Mouse (Mus musculus): ENCODE data around the gene Hesx1. TPM values are rescaled to one million over a fixed set of nuclear protein-coding genes. Genes with fewer than 3 reads are reported as not detected.

Gene Hesx1
- polyA plus RNA-seq, 1 experiment from 2014 or later, result 0.21 TPM

DNA sequence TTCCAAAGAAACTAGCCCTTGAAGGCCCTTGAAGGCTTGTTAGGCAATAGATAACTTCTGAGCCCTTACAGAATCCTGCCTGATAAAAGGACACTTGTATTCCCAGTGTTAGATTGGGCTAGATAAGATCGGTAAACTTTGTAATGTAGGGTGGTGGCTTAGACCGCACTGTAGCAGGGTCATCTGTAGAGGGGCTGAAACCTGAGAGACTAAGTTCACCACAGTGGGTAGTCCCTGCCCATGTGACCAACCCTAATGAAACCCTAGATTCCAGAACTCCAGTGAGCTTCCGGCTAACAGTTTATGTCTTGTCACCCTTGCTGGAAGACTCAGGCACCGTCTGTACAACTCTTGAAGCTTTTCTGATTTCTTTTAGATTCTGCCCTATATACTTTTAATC is 19.4 kb downstream of the Hesx1 start:
- no peak overlapping the region for H3K27ac ChIP-seq
- H3K9me3 ChIP-seq, result no peaks in the 10 kb centered on the region
- H3K36me3 ChIP-seq, result no peaks in the 10 kb centered on the region
- no peak for ATAC-seq (ENCODE audit: insufficient number of reproducible peaks, insufficient read depth, low FRiP score, low TSS enrichment, low read depth)
- H3K4me2 ChIP-seq, result no peak overlapping the region
- H3K4me1 ChIP-seq, result no peaks in the 10 kb centered on the region
- no peaks in the 10 kb centered on the region for H3K27me3 ChIP-seq
- WGBS, result 38% methylated on average over 4 of the region's 4 CpGs
- H3K9ac ChIP-seq, result no peak overlapping the region
- no peak overlapping the region for H3K4me3 ChIP-seq

DNA sequence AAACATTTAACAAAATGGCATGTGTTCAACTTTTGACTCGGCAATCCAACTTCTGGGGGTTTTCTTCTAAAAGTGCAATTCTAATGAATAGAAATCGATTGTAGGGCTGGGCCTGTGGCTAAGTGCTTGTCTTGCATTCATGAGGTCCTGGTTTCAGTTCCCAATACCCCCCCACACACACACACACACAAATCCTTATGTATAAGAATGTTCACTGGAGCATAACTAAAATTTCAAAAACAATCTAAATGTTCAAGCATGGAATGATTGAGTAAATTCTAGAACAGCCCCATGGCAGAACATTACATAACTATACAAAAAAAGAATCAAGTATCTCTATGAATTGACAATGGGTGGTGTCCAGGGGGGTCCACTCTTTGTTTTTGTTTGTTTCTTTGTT is 23.7 kb downstream of the Hesx1 start:
- Histone ChIP-seq H3K27ac (no peak overlapping the region), H3K36me3 (no peaks in the 10 kb centered on the region), H3K4me3 (no peak overlapping the region), H3K27me3 (no peaks in the 10 kb centered on the region), H3K9me3 (no peaks in the 10 kb centered on the region), H3K4me1 (no peaks in the 10 kb centered on the region), H3K4me2 (no peak overlapping the region), H3K9ac (no peak overlapping the region)
- no peak for ATAC-seq (ENCODE audit: insufficient number of reproducible peaks, insufficient read depth, low FRiP score, low TSS enrichment, low read depth)
- 91% methylated on average over 2 of the region's 2 CpGs for WGBS

DNA sequence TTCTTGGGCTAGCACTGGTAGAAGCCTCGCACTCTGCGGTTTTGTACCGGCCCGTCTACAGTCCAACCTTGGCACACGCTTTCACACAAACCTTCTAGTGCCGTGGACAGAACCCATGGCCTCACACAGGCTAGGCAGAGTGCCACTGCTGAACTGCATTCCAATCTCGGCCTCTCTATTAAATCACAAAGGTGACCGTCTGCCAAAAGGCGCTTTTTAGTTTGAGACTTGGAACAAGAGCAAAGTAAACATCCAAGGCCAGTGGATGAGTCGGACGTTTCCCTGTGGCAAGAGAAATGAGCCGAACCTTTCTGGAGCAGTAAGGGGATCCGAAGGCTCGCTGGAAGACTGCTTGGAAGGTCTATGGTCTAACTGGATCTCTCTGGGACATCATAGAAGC is 25.6 kb downstream of the Hesx1 start:
- no peaks in the 10 kb centered on the region for H3K27me3 ChIP-seq
- H3K27ac ChIP-seq, result no peak overlapping the region
- no peaks in the 10 kb centered on the region for H3K4me1 ChIP-seq
- no peak for ATAC-seq (ENCODE audit: insufficient number of reproducible peaks, insufficient read depth, low FRiP score, low TSS enrichment, low read depth)
- no peaks in the 10 kb centered on the region for H3K36me3 ChIP-seq
- no peak overlapping the region for H3K4me2 ChIP-seq
- H3K9me3 ChIP-seq, result no peaks in the 10 kb centered on the region
- no peak overlapping the region for H3K4me3 ChIP-seq
- WGBS, result 84% methylated on average over 14 of the region's 14 CpGs
- H3K9ac ChIP-seq, result no peak overlapping the region

DNA sequence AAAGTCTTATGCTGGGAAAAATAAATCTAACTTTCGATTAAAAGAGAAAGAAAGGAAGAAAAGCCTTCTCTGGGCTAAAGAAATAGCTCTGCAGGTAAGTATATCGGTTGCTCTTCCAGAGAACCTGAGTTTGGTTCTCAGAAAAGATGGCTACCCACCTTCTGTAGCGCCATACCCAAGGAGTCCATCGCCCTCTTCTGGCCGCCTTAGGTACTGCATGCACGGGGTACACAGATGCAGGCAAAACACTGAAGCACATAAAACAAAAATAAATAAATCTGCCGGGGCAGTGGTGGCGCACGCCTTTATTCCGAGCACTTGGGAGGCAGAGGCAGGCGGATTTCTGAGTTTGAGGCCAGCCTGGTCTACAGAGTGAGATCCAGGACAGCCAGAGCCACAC is 28.7 kb downstream of the Hesx1 start:
- Histone ChIP-seq H3K36me3 (no peaks in the 10 kb centered on the region), H3K9me3 (no peaks in the 10 kb centered on the region), H3K4me1 (no peaks in the 10 kb centered on the region), H3K27me3 (no peaks in the 10 kb centered on the region), H3K4me2 (no peak overlapping the region), H3K9ac (no peak overlapping the region), H3K4me3 (no peak overlapping the region), H3K27ac (no peak overlapping the region)
- 43% methylated on average over 11 of the region's 11 CpGs for WGBS
- ATAC-seq (ENCODE audit: insufficient number of reproducible peaks, insufficient read depth, low FRiP score, low TSS enrichment, low read depth), result no peak

DNA sequence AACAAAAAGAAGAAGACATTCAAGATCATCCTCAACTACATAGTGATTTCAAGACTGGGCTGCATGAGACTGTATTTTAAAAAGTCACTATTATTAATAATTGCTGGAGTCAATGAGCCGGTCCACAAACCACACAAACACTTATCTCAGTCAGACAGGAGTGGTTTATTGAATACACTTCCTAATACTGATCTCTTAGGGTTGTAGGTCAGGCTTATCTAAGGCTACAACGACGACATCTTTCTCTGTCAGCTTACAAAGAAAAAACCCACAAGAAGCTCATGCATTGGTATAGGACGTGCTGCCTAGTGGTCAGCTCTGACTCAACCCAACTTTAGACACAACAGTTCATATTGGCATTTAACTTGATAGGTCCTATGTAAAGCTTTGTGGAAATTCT is 30.4 kb downstream of the Hesx1 start:
- Histone ChIP-seq H3K9me3 (no peaks in the 10 kb centered on the region), H3K9ac (no peak overlapping the region), H3K36me3 (no peaks in the 10 kb centered on the region), H3K4me3 (no peak overlapping the region), H3K4me2 (no peak overlapping the region), H3K27me3 (no peaks in the 10 kb centered on the region), H3K27ac (no peak overlapping the region), H3K4me1 (no peaks in the 10 kb centered on the region)
- 88% methylated on average over 4 of the region's 4 CpGs for WGBS
- no peak for ATAC-seq (ENCODE audit: insufficient number of reproducible peaks, insufficient read depth, low FRiP score, low TSS enrichment, low read depth)

DNA sequence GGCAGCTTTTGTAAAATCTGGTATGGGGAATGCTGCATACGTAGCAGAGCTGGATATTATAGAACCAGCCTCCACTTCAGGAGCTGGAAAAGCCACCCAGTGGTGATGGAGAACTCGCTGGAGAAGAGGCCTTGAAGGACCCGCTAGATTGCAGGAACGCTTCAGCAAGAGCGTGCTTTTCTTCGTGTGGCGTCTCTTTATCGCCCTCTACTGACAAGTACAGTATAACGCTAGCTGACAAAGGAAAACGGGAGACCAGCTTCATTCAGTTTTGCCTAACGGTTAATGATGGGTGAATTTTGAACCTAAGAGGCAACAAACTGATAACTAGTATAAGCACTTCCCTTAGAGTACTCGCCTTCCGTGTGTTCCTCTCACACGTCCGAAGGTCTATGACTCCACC is 35.6 kb downstream of the Hesx1 start:
- peak; percentile 52; the same call in 1 of the 2 replicates for ATAC-seq (ENCODE audit: insufficient number of reproducible peaks, insufficient read depth, low FRiP score, low TSS enrichment, low read depth)

DNA sequence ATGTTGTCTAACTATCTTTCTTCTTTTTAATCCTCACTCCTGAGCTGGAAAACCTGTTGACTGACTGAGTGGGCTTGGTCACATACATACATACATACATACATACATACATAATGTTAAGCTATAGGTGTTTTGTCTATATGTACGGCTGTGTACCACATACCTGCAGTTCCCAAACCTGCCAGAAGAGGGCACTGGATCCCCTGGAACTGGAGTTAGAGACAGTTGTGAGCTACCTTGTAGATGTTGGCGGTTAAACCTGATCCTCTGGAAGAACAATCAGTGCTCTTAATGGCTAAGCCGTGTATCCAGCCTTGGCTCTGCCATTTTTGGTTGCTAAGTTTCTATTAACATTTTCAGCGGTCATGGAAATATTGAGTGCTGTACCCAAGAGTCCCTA is 36.9 kb downstream of the Hesx1 start:
- no peak overlapping the region for H3K9ac ChIP-seq
- no peaks in the 10 kb centered on the region for H3K36me3 ChIP-seq
- no peaks in the 10 kb centered on the region for H3K27me3 ChIP-seq
- H3K27ac ChIP-seq, result no peak overlapping the region
- H3K4me1 ChIP-seq, result no peaks in the 10 kb centered on the region
- H3K4me2 ChIP-seq, result no peak overlapping the region
- ATAC-seq (ENCODE audit: insufficient number of reproducible peaks, insufficient read depth, low FRiP score, low TSS enrichment, low read depth), result no peak; the same call in 1 of the 2 replicates
- no peaks in the 10 kb centered on the region for H3K9me3 ChIP-seq
- H3K4me3 ChIP-seq, result no peak overlapping the region
- 13% methylated on average over 4 of the region's 4 CpGs for WGBS

More for the DNA sequence above, 35.6 kb downstream of the Hesx1 start:
- Histone ChIP-seq H3K4me2 (no peak overlapping the region), H3K4me3 (no peak overlapping the region), H3K9ac (no peak overlapping the region), H3K4me1 (no peaks in the 10 kb centered on the region), H3K9me3 (no peaks in the 10 kb centered on the region), H3K36me3 (no peaks in the 10 kb centered on the region), H3K27me3 (no peaks in the 10 kb centered on the region), H3K27ac (no peak overlapping the region)
- WGBS, result 2% methylated on average over 15 of the region's 15 CpGs

DNA sequence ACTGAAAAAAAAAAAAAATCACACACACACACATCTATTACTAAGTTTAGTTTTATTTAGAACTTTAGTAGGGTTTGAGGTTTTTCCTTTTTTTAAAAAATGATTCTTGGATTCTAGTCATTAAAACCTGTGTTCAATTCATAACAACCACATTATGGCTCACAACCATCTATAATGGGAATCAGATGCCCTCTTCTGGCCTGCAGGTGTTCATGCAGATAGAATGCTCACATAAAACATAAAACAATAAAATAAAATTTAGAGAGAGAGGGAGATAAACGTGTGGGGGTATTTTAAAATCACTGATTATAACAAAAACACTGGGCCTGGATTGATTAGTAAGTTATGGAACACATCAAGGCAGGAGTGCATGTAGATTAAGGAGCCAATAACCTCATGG is 43.3 kb downstream of the Hesx1 start:
- no peak overlapping the region for H3K4me2 ChIP-seq
- H3K27me3 ChIP-seq, result no peaks in the 10 kb centered on the region
- 69% methylated on average over 1 of the region's 1 CpGs for WGBS
- no peaks in the 10 kb centered on the region for H3K9me3 ChIP-seq
- H3K4me1 ChIP-seq, result peaks cover 26% of the 10 kb centered on the region
- no peaks in the 10 kb centered on the region for H3K36me3 ChIP-seq
- no peak overlapping the region for H3K4me3 ChIP-seq
- ATAC-seq (ENCODE audit: insufficient number of reproducible peaks, insufficient read depth, low FRiP score, low TSS enrichment, low read depth), result no peak
- H3K9ac ChIP-seq, result no peak overlapping the region
- H3K27ac ChIP-seq, result no peak overlapping the region

DNA sequence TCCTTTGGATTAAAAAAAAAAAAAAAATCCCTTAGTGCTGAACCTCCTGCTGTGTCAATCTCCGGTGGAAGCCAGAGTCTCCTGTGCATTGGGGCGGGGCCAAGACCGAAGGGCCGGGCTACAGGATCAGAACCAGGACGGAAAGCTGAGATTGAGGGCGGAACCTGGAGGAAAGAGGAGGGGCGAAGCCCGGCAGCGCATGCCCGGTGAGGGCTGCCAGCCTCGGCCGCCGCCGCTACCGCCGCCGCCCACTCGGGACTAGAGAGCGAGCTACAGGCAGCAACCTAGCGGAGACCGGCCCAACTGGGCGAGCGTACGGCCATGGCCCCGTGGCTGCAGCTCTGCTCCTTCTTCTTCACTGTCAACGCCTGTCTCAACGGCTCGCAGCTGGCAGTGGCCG is 44.6 kb downstream of the Hesx1 start, which contains the start of gene Il17rd:
TSS of gene Il17rd (plus strand) at position 159 of the 400 bp plus-strand sequence.
- no peaks in the 10 kb centered on the region for H3K27me3 ChIP-seq
- H3K36me3 ChIP-seq, result no peaks in the 10 kb centered on the region
- H3K4me2 ChIP-seq, result peak within 1 kb of the TSS; percentile 79
- H3K27ac ChIP-seq, result peak within 1 kb of the TSS; percentile 81
- H3K9ac ChIP-seq, result peak within 1 kb of the TSS; percentile 90
- no peaks in the 10 kb centered on the region for H3K9me3 ChIP-seq
- H3K4me1 ChIP-seq, result peaks cover 38% of the 10 kb centered on the region
- peak within 1 kb of the TSS; percentile 75 for H3K4me3 ChIP-seq
- ATAC-seq (ENCODE audit: insufficient number of reproducible peaks, insufficient read depth, low FRiP score, low TSS enrichment, low read depth), result peak; percentile 91
- under 1% methylated on average over 29 of the region's 29 CpGs for WGBS

DNA sequence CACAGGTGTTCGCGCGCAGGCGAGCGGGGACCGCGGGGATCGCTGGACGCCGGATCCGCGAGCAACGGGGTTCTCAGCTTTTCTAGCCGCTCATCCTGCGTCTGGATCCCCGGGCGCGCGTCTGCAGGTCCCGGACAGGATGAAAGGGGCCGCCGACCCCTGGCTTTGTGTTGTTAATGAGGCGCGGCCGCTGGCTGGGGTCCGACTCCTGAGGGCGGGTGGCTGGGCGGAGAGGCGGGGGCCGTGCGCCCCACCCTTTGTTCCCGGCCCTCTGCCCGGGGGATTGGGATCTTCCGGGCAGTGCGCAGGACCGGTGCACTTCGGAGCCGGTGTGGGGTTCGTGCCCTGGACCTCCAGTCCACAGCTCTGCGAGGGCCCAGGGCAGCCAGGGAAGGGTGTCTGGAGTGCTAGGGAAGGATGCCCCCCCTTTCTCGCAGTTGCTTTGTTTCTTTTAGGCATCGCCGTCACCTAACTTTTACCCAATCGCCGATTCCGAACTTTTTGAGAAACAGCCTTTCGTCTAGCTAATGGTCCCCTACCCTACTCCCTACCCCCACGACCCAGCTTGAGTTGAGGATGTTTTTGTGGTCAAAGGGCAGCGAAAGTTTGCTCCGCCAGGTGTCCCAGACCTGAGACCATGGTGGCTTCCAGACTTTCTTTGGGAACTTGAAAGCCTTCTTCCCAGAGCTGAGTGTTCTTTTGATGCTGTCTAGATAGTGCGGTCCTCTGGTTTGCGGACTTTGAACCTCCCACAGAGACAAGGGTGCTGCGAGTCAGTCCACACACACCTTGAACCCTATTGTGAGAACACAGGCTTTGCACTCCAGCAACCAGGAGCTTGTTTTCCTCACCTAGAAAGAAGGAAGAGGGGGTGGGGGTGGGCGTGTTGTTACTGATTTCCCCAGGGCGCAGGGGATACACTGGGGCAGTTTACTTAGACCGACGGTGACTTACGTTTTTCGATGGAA is 45.3 kb downstream of the Hesx1 start:
- WGBS, result under 1% methylated on average over 59 of the region's 59 CpGs
- Histone ChIP-seq H3K36me3 (no peaks in the 10 kb centered on the region), H3K9me3 (no peaks in the 10 kb centered on the region), H3K4me2 (peak overlapping the region; percentile 79), H3K27ac (peak overlapping the region; percentile 81), H3K27me3 (no peaks in the 10 kb centered on the region), H3K4me3 (peak overlapping the region; percentile 75), H3K9ac (peak overlapping the region; percentile 90), H3K4me1 (peaks cover 46% of the 10 kb centered on the region)
- ATAC-seq (ENCODE audit: insufficient number of reproducible peaks, insufficient read depth, low FRiP score, low TSS enrichment, low read depth), result peak; percentile 15; the same call in 1 of the 2 replicates

DNA sequence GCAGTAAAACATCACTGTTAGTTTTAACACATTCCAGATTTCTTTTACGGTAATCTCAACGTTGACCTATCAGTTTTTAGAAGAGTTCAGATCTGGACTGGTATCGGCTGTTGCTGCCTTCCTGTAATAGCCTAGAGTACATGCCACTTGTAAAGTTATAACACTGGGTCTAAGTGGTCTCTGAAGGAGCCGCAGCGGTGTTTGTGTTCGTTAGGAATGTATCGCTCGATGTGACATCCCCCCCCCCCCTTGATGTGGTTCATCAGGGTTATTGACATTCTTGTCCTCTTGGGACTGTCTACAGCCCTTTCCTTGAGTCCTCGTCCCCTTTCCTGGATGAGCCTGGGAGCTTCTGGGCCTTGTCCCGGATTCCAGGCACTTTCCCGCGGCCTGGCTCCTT is 46.2 kb downstream of the Hesx1 start:
- Histone ChIP-seq H3K4me3 (peak overlapping the region; percentile 75), H3K27me3 (no peaks in the 10 kb centered on the region), H3K27ac (peak overlapping the region; percentile 81; the same call in 1 of the 2 replicates), H3K4me2 (peak overlapping the region; percentile 79), H3K9me3 (no peaks in the 10 kb centered on the region), H3K4me1 (peaks cover 54% of the 10 kb centered on the region), H3K36me3 (no peaks in the 10 kb centered on the region), H3K9ac (peak overlapping the region; percentile 90)
- whole genome bisulfite sequencing, result 7% methylated on average over 12 of the region's 12 CpGs
- no peak for ATAC-seq (ENCODE audit: insufficient number of reproducible peaks, insufficient read depth, low FRiP score, low TSS enrichment, low read depth)

All from embryonic facial prominence, embryonic 13.5 days (tissue).